ENCODE assay signal across 17 mouse cellular contexts in genomic region chr9:27691616-27692015, GRCm38 (mm10).
"Had no signal": no experiment of that assay in that cellular context is flagged by ENCODE, and none has a peak within 500 bp of the region (broad histone marks: within the 10 kb centered on the region; RNA-seq: fewer than 3 reads in every experiment).

No protein-coding gene starts in this region.

- H3K4me2 ChIP-seq: liver, embryonic 15.5 days; lung, embryonic 15.5 days; midbrain, embryonic 12.5 days; neural tube, embryonic 12.5 days; stomach, embryonic 15.5 days had no signal

- H3K36me3 ChIP-seq: liver, embryonic 15.5 days; lung, embryonic 15.5 days; midbrain, embryonic 12.5 days; neural tube, embryonic 12.5 days; stomach, embryonic 15.5 days had no signal

- H3K4me3 ChIP-seq: liver, embryonic 15.5 days; lung, embryonic 15.5 days; megakaryocyte, embryonic 14.5 days; midbrain, embryonic 12.5 days; neural tube, embryonic 12.5 days; stomach, embryonic 15.5 days had no signal

- ATAC-seq: liver, postnatal 0 days; lung, postnatal 0 days had no signal

- DNase-seq: liver, postnatal 0 days; lung, adult 2 months; lung, postnatal 14 days; lung, postnatal 36 days; midbrain, embryonic 14.5 days; thymus, adult 2 months; thymus, postnatal 25 days; thymus, postnatal 4 days had no signal

- H3K9me3 ChIP-seq: liver, embryonic 15.5 days; lung, embryonic 15.5 days; midbrain, embryonic 12.5 days; neural tube, embryonic 12.5 days; stomach, embryonic 15.5 days had no signal

- H3K4me1 ChIP-seq: liver, embryonic 15.5 days; midbrain, embryonic 12.5 days; neural tube, embryonic 12.5 days; stomach, embryonic 15.5 days had no signal

- H3K27ac ChIP-seq: liver, embryonic 15.5 days; lung, embryonic 15.5 days; macrophage; midbrain, embryonic 12.5 days; neural tube, embryonic 12.5 days; stomach, embryonic 15.5 days; stomach, postnatal 0 days had no signal

- H3K9ac ChIP-seq: liver, embryonic 15.5 days; liver, postnatal 0 days; lung, embryonic 15.5 days; midbrain, embryonic 12.5 days; neural tube, embryonic 12.5 days; stomach, embryonic 15.5 days had no signal

- H3K27me3 ChIP-seq: liver, embryonic 15.5 days; lung, embryonic 15.5 days; megakaryocyte, embryonic 14.5 days; midbrain, embryonic 12.5 days; neural tube, embryonic 12.5 days; stomach, embryonic 15.5 days had no signal
